ENCODE assay signal across 8 mouse cellular contexts in the genomic region with DNA sequence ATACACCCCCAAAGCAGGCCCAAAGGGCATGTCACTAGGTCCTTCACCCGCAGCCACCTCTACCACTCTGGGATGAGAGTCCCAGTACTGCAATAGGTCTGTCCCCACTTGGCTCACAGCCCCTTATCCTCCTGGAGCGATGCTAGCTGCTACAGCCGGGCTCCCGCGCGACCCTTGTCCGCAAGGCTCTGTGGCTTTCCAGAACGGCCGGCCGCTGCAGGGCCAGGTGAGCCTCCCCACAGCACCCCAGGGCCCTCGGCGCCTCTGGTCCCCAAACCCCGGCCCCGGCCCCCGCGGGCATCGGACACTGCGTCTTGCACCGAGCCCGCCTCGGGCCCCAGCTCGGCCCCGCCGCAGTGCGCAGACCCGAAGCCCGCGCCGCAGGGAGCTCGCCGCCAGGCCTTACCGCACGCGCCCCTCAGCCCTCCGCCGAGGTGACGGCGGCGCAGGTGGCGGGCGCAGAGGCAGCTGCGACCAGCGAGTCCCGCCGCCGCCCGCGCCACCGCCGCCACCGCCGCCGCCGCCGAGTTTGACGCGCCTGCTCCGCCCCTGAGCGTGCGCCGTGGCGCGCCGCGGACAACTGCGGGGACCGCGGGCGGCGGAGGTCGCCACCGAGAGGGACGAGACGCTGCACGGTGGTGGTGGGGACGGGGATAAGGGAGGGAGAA. TPM values are rescaled to one million over a fixed set of nuclear protein-coding genes. Genes with fewer than 3 reads are reported as not detected.
DNase-seq lines count a peak whose midpoint lies in the region; ATAC-seq and TF ChIP-seq lines count a peak whose summit lies in the region.

Glrb (minus strand) TSS at position 550 of the 668 bp plus-strand sequence.

- no peak within 1 kb of the TSS for H3K27ac ChIP-seq in ES-Bruce4 (ENCODE audit: insufficient read depth, low read length)
- H3K27ac ChIP-seq in heart, embryonic 13.5 days (replicated peaks): no peak within 1 kb of the TSS
- H3K27ac ChIP-seq in stomach, embryonic 14.5 days (ENCODE audit: low read length): no peak within 1 kb of the TSS

- TF ChIP-seq CTCF in ES-Bruce4 (IDR thresholded peaks at IDR 0.05; ENCODE audit: low read depth, low read length): no peak

- peak within 1 kb of the TSS; percentile 79 for H3K9ac ChIP-seq in ES-Bruce4 (ENCODE audit: low read depth, poor library complexity, severe bottlenecking)
- peak within 1 kb of the TSS; percentile 80 for H3K9ac ChIP-seq in heart, embryonic 13.5 days
- H3K9ac ChIP-seq in stomach, embryonic 14.5 days (replicated peaks; ENCODE audit: low read depth, low read length): peak within 1 kb of the TSS; percentile 38

- DNase-seq in ZHBTc4 (ENCODE audit: low read depth, low spot score) (peak; percentile 74), adipocyte (ENCODE audit: low spot score) (no peak)
- peak; percentile 65 for DNase-seq in embryo, embryonic 10 days (ENCODE audit: low spot score)
- DNase-seq in layer of hippocampus, postnatal 10 days (ENCODE audit: low spot score in 2 of 2): peak; percentile 64 to 75
- peak; percentile 46 for DNase-seq in mesoderm, embryonic 11.5 days (ENCODE audit: low read depth, low spot score)

- ATAC-seq in heart, embryonic 13.5 days (ENCODE audit: extremely low read depth, insufficient number of reproducible peaks, low FRiP score, low TSS enrichment): peak; percentile 46
- peak; percentile 78 for ATAC-seq in stomach, embryonic 14.5 days (ENCODE audit: insufficient number of reproducible peaks, insufficient read depth, low FRiP score, low read depth)

- TF ChIP-seq EP300 in ES-Bruce4 (IDR thresholded peaks at IDR 0.05; ENCODE audit: insufficient read depth, low read depth, low read length): no peak

- peak within 1 kb of the TSS; percentile 68 for H3K4me3 ChIP-seq in ES-Bruce4 (ENCODE audit: low read depth, low read length)
- peak within 1 kb of the TSS; percentile 63 for H3K4me3 ChIP-seq in heart, embryonic 13.5 days
- peak within 1 kb of the TSS; percentile 66 for H3K4me3 ChIP-seq in stomach, embryonic 14.5 days (ENCODE audit: low read depth, low read length)

- WGBS in heart, embryonic 13.5 days: under 1% methylated on average over 64 of the region's 76 CpGs
- WGBS in stomach, embryonic 14.5 days: 1% methylated on average over 76 of the region's 76 CpGs

- no peaks in the 10 kb centered on the region for H3K36me3 ChIP-seq in ES-Bruce4 (ENCODE audit: control insufficient read depth, insufficient read depth, low read length, poor library complexity, severe bottlenecking)
- no peaks in the 10 kb centered on the region for H3K36me3 ChIP-seq in heart, embryonic 13.5 days
- H3K36me3 ChIP-seq in stomach, embryonic 14.5 days (ENCODE audit: control insufficient read depth, insufficient read depth, low read length): no peaks in the 10 kb centered on the region

- H3K4me2 ChIP-seq in heart, embryonic 13.5 days: peak within 1 kb of the TSS; percentile 85
- peak within 1 kb of the TSS; percentile 88 for H3K4me2 ChIP-seq in stomach, embryonic 14.5 days (replicated peaks; ENCODE audit: low read depth, low read length)

- H3K9me3 ChIP-seq in ES-Bruce4 (replicated peaks; ENCODE audit: control insufficient read depth, insufficient read depth, low read length, poor library complexity, severe bottlenecking): no peaks in the 10 kb centered on the region
- H3K9me3 ChIP-seq in heart, embryonic 13.5 days: no peaks in the 10 kb centered on the region
- H3K9me3 ChIP-seq in stomach, embryonic 14.5 days (ENCODE audit: control insufficient read depth, low read depth, low read length): no peaks in the 10 kb centered on the region

- no peak for TF ChIP-seq POLR2A in ES-Bruce4 (IDR thresholded peaks at IDR 0.05; ENCODE audit: insufficient read depth, low read length)

- H3K4me1 ChIP-seq in ES-Bruce4 (ENCODE audit: control insufficient read depth, insufficient read depth, low read length): no peaks in the 10 kb centered on the region
- no peaks in the 10 kb centered on the region for H3K4me1 ChIP-seq in heart, embryonic 13.5 days
- H3K4me1 ChIP-seq in stomach, embryonic 14.5 days (ENCODE audit: control insufficient read depth, insufficient read depth, low read length): no peaks in the 10 kb centered on the region

- H3K27me3 ChIP-seq in ES-Bruce4 (ENCODE audit: control insufficient read depth, insufficient read depth, low read length, poor library complexity, severe bottlenecking): peaks cover 3% of the 10 kb centered on the region; the same call in 1 of the 2 replicates
- peaks cover 4% of the 10 kb centered on the region for H3K27me3 ChIP-seq in heart, embryonic 13.5 days (replicated peaks)
- no peaks in the 10 kb centered on the region for H3K27me3 ChIP-seq in stomach, embryonic 14.5 days (ENCODE audit: control insufficient read depth, insufficient read depth, low read length)

RNA-seq across cellular contexts. Expression of gene Glrb, which starts in this region (rescaled TPM):
- 1.2 and 2.0 TPM in 2 replicates for polyA plus RNA-seq in ES-Bruce4 (2011; ENCODE audit: insufficient read depth, insufficient read length, low read depth, missing spikeins)
- polyA plus RNA-seq in heart, embryonic 13.5 days (2015; fragmentation: Nextera tagmentation; extraction: Ambion mirVana): 3.5 and 3.6 TPM in 2 replicates
- total RNA-seq in layer of hippocampus, postnatal 10 days (2021): 100 to 1,000 TPM; 118 to 126 TPM
- polyA plus RNA-seq in stomach, embryonic 14.5 days (2014; fragmentation: Nextera tagmentation; extraction: Ambion mirVana): 3.0 and 4.0 TPM in 2 replicates
